Mouse (Mus musculus): ENCODE measurements around the gene Scn3b.

GRCm38 (mm10) chr9:40279438-40279837, 10.4 kb downstream of the Scn3b start:
- no peak for TF ChIP-seq CTCF (conservative IDR thresholded peaks at IDR 0.05; ENCODE audit: insufficient read depth, insufficient read length, low read depth, low read length)
- TF ChIP-seq POLR2A (IDR thresholded peaks at IDR 0.05; ENCODE audit: low read depth, low read length), result no peak

Measured in kidney, adult 2 months (tissue).